Mouse (Mus musculus) brain, embryonic 18.5 days (tissue): Measurements from ENCODE around the gene Cep57l1.
"Not testable (repeated sequence)": the region's sequence is repeated elsewhere in the genome, so short reads cannot be mapped to it uniquely, and the experiment has no call there.

Source experiments
- DNase-seq: peaks from one replicate; pipeline ENCODE4 v3.0.0-alpha.2; 2012; ENCODE audit warnings: low read depth, low spot score

Gene Cep57l1

GRCm38 (mm10) chr10:41809771-41810563 lies at the start of gene Cep57l1, which contains the start of gene Sesn1:
Cep57l1 (minus strand) TSS chr10:41809871.
Sesn1 (plus strand) TSS chr10:41809935.
- peak; percentile 82 for DNase-seq

DNA sequence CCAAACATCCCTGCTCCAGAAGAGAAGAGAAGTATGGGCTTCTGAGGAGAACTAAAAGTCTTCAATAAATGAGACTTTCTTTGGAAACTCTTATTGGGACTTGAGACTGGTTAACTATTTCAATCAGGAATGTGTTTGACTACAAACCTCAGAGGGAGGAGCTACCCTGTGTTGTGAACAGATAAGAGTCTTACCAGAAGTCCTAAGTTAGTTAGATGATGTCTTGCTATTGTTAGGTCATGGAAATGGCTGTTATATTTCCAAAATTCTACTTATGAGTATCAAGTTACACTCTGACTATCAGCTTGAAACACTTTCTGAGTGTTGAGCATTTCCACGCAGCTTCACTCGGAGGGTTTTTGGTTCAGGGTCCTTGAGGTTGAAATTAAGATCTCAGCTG lies 39.0 kb upstream of the Cep57l1 start:
- no peak for DNase-seq

- no peak for DNase-seq
Measured at GRCm38 (mm10) chr10:41847737-41848136, 38.1 kb upstream of the Cep57l1 start.

- DNase-seq = no peak
Measured at GRCm38 (mm10) chr10:41838911-41839310, 29.2 kb upstream of the Cep57l1 start.

DNA sequence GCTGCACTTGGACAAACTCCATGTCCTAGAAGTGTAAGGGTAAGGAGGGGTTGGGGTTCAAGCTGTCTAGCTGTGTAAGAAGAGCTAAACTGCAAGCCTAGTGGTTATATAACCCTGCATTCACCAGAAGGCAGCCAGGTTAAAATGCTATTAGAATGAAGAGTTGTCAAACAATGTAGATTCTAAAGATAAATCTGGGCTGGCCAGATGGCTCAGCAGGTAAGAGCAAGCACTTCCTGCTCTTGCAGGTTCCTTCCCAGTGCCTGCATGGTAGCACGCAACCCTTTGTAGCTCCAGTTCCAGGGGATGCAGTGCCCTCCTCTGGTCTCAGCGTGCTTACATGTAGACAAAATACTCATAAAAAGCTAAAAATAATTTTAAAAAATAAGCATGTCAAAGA lies 24.5 kb upstream of the Cep57l1 start:
- no peak for DNase-seq

- DNase-seq = no peak
Measured at GRCm38 (mm10) chr10:41832191-41832590, 22.5 kb upstream of the Cep57l1 start.

DNA sequence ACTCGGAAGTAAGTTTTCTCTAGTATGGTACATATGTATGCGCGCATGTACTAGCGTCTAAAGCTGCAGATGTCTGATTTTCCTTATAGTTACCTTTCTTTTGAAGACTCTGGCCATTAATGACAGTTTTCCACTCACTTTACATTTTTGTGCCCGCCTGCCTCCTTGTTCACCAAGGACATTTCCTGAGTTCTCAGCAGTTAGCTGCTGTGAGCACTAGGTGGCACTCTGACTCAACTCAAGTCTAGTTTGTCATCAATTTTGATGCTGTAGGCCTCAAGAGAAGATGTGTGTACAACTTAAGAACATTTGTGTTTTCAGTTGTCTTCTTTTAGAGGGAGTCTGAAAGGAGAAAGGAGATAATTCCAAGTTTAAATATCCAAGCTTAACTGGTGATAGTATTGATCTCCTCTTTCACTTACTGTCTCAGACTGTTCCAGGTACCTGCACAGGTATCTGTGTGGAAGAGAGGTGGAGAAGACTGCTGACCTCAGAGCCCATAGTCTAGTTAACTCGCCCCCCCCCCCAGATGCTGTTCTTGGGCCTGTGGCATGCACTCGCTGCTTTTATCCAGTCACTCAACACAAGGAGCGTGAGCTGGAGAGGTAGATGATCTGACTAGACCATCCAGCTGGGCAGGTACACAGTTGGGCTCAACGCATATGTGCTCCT lies 21.3 kb upstream of the Cep57l1 start:
- peak; percentile 49 for DNase-seq

GRCm38 (mm10) chr10:41830445-41830844 lies 20.8 kb upstream of the Cep57l1 start:
- DNase-seq = no peak

GRCm38 (mm10) chr10:41829980-41830379 lies 20.3 kb upstream of the Cep57l1 start:
- DNase-seq = no peak

DNA sequence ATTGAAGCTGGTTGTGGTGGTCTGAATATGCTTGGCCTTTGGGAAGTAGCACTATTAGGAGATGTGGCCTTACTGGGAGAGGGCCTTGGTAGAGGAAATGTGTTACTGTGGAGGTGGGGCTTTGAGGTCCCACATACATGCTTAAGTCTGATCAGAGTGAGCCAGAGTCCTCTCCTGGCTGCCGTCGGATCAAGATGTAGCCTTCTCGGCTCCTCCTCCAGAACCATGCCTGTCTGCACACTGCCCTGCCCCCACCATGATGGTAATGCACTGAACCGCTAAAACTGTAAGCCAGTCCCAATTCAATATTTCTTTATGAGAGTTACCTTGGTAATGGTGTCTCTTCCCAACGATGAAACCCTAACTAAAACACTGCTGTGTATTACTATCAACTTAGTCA lies 19.5 kb upstream of the Cep57l1 start:
- no peak for DNase-seq

DNA sequence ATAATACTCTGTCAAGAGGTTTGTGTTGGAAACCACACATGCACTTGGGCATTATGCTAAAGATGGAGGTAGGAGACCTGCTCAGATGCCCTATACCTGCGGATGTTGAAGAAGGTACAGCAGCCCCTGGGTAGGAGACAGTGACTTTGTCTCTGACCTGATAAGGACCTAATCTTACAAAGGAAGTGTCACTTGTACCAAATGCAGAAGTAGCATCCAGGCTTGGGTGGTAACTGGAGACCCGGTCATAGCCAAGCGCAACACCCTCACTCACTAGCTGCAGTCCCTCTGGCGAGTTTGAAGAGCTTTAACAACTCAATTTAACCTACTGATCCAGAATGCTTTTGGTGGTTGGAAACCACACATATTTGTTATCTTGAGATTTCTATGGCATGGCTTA lies 18.1 kb upstream of the Cep57l1 start:
- no peak for DNase-seq

GRCm38 (mm10) chr10:41826526-41827116 lies 16.9 kb upstream of the Cep57l1 start:
- no peak for DNase-seq

GRCm38 (mm10) chr10:41825996-41826395 lies 16.3 kb upstream of the Cep57l1 start:
- DNase-seq = no peak

DNA sequence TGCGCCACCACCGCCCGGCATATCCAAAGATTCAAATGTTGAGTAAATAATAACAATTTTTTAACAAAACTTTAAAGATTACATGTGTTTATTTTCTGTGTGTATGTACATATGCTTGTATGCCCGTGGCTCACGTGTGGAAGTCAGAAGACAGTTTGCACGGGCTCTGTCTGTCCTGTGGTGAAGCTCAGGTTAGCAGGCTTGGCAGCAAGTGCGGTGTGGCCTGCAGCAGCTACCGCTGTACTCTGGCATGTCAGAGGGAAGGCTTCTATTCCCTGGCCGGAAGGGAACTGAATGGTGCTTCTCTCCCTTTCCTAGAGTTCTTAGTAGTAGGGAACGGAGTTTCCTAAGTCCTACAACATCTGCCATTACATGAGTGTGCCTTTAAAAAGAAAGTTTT lies 15.4 kb upstream of the Cep57l1 start:
- no peak for DNase-seq

DNA sequence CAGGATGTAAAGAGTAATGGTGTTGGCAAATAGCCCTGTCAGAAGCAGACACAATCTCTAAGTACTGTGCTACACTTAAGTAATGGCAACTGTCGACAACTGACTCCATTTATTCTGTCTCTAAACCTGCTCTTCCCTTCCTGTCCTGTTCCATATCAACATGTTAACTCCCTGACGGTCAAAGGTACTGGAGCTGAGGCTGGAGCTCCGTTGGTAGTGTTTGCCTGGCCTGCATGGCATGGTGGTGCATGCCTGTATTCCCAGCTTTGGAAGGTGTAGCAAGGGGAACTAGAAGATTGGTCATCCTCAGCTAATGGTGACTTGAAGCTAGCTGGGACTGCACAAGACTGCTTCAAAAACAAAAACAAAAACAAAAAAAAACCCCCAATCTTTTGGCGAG lies 14.2 kb upstream of the Cep57l1 start:
- DNase-seq = no peak

GRCm38 (mm10) chr10:41823282-41823675 lies 13.6 kb upstream of the Cep57l1 start:
- not testable (repeated sequence) for DNase-seq

DNA sequence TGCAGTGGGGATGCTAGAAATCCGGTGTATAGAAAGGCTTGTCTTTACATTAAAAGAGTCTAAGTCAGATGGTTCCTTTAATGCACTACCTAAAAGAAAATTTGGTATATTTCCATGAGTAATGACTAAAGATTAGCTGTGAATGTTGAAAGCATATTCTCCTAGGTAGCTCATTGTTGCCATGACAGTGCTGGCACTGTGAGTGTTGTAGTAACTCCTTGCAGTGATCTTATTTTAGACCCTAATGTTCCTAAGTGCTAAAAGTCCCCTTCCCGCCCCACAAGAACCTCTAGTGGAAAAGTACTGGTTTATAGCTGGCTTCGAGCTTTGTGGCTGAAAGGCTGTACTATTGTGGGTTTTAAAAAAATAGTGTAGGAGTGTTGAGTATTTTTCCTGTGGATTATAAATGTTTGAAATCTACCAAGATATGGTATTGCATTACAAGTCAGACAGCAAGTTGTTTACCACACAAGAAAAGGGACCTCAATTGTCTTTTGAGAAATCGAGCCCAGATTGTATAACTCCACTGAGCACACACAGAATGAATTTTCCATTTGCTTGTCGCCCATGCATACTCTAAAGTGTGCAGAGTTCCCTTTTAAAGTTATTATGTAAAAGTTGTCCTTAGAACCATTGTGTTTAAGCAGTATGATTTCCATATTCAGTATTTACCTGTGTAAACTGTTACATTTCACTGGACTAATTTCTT lies 13.1 kb upstream of the Cep57l1 start:
- DNase-seq = no peak

DNA sequence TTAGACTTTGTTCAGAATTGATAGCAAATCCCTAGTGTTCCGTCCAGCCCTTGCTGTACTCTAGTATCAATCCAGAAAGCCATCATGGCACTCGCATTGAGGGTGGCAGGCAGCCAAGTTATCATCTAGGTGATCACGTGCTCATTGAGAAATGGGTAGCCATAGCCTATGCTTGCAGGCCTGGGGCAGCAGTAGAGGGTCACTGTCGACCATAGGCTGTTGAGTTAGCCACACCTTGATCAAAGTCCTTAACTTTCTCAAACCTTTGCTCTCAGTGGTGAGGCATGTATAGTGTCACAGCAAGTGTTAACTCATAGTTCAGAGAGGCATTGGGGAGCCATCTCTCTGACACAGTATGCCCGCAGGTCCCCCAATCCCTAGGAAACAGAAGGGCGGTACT lies 11.5 kb upstream of the Cep57l1 start:
- no peak for DNase-seq

GRCm38 (mm10) chr10:41820401-41820800 lies 10.7 kb upstream of the Cep57l1 start:
- DNase-seq = no peak

- DNase-seq = no peak
Measured at GRCm38 (mm10) chr10:41819307-41819706, 9.6 kb upstream of the Cep57l1 start.

- DNase-seq = not testable (repeated sequence)
Measured at GRCm38 (mm10) chr10:41818733-41819070, 9.0 kb upstream of the Cep57l1 start.

DNA sequence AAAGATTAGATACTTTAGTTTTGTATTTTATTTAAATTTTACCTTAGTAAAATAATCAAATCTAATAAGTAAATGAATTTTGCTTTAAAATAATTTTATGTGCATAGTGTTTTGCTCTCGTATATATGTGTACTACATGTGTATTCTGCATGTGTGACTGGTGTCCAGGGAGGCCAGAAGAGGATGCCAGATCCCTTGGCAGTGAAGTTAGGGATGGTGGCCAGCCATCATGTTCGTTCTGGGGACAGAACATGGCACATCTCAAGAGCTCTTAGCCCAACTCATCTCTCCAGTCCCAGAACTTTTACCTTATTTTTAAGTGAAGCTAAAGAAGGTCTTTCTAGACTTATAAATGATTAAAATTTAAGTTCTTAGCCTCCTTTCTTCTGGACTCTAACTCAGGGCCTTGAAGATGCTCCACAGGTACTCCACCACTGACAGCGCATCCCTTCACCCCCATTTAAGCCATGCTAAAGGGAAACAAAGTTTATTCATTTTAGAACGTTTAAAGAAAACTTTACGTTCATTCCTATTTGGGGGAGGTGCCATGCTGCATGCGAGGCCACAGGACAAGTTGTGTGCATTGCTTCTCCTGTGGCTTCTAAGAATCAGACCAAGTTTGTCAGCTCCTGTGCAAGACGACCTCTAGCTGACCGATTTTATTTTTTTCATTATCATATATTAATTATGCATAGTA lies 8.5 kb upstream of the Cep57l1 start:
- no peak for DNase-seq
